Mouse (Mus musculus): Measurements from ENCODE around the gene Sema4a. TPM values are rescaled to one million over a fixed set of nuclear protein-coding genes. Genes with fewer than 3 reads are reported as not detected.
A peak's percentile ranks its signal among the peaks of the same experiment; 100 is the strongest.

Gene Sema4a
- polyA plus RNA-seq, 1 experiment = 54.3 TPM

DNA sequence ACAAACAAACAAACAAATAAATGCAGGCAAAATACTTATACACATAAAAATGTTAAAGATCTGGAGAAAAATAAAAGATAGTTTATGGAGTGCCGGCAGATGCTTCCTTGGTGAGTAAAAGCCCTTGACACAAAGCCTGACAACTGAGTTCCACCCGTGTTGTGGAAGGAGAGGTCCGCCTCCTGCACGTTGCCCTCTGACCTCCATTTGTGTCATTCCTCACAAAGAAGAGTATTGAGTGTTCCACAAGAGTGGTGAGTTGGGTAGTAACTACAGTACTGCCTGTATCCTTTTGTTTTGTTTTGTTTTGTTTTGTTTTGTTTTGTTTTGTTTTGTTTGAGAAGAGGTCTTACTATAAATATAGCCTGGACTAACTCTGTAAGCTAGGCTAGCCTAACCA, 38.6 kb upstream of the Sema4a start:
- H3K27ac ChIP-seq (ENCODE audit: insufficient read depth, low read length) = no peak overlapping the region
- no peak overlapping the region for H3K4me3 ChIP-seq (ENCODE audit: extremely low read depth, insufficient read depth, insufficient read length)
- TF ChIP-seq CTCF (IDR thresholded peaks at IDR 0.05; ENCODE audit: extremely low read depth, insufficient read depth, insufficient read length, insufficient replicate concordance) (no peak), POLR2A (IDR thresholded peaks at IDR 0.05; ENCODE audit: low read depth, low read length) (no peak)
- 93% methylated on average over 4 of the region's 4 CpGs for WGBS
- H3K4me1 ChIP-seq (ENCODE audit: control insufficient read depth, insufficient read depth, insufficient read length) = peaks cover 20% of the 10 kb centered on the region
- H3K27me3 ChIP-seq (ENCODE audit: control insufficient read depth, insufficient read depth, low read length) = peaks cover 6% of the 10 kb centered on the region; the same call in 1 of the 2 replicates
- no peak for DNase-seq (ENCODE audit: low read depth in 1 of 2, low spot score in 2 of 2)
- no peaks in the 10 kb centered on the region for H3K36me3 ChIP-seq (ENCODE audit: control insufficient read depth, insufficient read depth, low read length)

DNA sequence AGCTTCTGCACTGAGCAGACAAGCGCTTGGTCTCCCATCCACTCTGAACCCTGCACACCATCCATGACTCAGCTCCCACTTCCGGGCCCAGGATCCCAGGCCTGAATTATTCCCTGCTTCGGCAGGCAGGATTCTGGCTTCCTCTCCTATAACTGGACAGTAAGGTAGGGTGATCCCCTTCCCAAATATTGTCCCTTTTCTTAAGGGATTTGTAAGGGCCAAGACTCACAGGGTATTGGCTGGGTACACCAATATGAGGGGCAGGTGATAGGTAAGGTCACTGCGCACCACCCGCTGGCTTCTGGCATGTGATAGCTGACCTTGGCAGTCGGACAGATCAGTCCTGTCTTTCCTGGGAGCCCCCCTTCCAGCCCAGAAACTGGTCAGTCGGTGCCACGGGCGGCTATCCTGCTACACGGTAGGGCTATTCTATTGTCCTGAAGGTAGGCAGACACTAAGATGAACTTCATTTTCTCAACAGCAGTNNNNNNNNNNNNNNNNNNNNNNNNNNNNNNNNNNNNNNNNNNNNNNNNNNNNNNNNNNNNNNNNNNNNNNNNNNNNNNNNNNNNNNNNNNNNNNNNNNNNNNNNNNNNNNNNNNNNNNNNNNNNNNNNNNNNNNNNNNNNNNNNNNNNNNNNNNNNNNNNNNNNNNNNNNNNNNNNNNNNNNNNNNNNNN, 34.9 kb upstream of the Sema4a start:
- 86% methylated on average over 10 of the region's 10 CpGs for WGBS
- TF ChIP-seq POLR2A (IDR thresholded peaks at IDR 0.05; ENCODE audit: low read depth, low read length) = no peak
- no peak for TF ChIP-seq CTCF (IDR thresholded peaks at IDR 0.05; ENCODE audit: extremely low read depth, insufficient read depth, insufficient read length, insufficient replicate concordance)
- no peak overlapping the region for H3K4me3 ChIP-seq (ENCODE audit: extremely low read depth, insufficient read depth, insufficient read length)

GRCm38 (mm10) chr3:88494836-88495628, 34.0 kb upstream of the Sema4a start:
- WGBS = 31% methylated on average over 9 of the region's 9 CpGs
- Histone ChIP-seq H3K4me3 (ENCODE audit: extremely low read depth, insufficient read depth, insufficient read length) (no peak overlapping the region), H3K27me3 (ENCODE audit: control insufficient read depth, insufficient read depth, low read length) (no peaks in the 10 kb centered on the region), H3K36me3 (ENCODE audit: control insufficient read depth, insufficient read depth, low read length) (no peaks in the 10 kb centered on the region), H3K27ac (ENCODE audit: insufficient read depth, low read length) (peak overlapping the region; percentile 30; the same call in 1 of the 2 replicates), H3K4me1 (ENCODE audit: control insufficient read depth, insufficient read depth, insufficient read length) (peaks cover 20% of the 10 kb centered on the region)
- no peak for DNase-seq (ENCODE audit: low read depth in 1 of 2, low spot score in 2 of 2)
- TF ChIP-seq CTCF (IDR thresholded peaks at IDR 0.05; ENCODE audit: extremely low read depth, insufficient read depth, insufficient read length, insufficient replicate concordance) (no peak), POLR2A (IDR thresholded peaks at IDR 0.05; ENCODE audit: low read depth, low read length) (no peak)

More for the DNA sequence above, 34.9 kb upstream of the Sema4a start:
- H3K36me3 ChIP-seq (ENCODE audit: control insufficient read depth, insufficient read depth, low read length) = no peaks in the 10 kb centered on the region
- H3K27me3 ChIP-seq (ENCODE audit: control insufficient read depth, insufficient read depth, low read length) = no peaks in the 10 kb centered on the region
- H3K4me1 ChIP-seq (ENCODE audit: control insufficient read depth, insufficient read depth, insufficient read length) = peaks cover 20% of the 10 kb centered on the region
- DNase-seq (ENCODE audit: low read depth in 1 of 2, low spot score in 2 of 2) = no peak
- no peak overlapping the region for H3K27ac ChIP-seq (ENCODE audit: insufficient read depth, low read length)

DNA sequence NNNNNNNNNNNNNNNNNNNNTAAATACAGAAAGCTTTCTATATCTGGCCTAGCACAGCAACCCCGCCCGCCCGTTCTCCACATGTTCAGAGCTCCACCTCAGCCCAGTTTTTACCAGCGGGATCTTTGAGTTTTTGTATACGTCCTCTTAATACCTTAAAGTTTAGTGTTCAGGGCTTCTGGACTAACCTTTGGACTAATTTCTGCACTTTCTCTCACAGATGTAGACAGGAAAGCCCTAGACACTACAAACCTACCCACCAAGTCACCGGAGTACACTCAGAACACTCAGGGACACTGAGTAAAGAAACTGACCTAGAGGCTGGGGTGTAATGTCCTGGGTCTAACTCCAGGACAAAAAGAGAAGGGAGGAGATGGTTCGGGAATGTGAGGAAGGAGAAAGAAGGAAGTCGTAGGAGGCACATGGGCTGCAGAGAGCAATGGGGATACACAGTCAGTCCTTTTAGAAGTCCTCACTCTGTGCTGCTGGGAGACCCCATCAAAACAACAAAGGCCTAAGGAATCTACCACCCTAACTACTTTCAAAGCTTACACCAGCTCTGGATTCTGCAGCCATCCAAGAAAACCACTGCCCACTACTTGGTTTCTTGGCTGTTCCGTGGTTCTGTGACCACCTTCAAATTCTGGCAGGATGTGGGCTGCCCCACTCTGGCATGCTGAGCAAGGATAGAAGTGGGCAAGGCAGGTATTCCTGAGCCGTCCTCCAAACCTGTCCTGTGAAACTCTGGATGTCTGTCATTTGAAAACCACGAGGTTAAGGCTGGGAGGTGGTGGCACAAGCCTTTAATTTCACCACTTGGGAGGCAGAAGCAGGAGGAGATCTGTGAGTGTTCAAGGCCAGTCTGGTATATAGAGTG, 33.0 kb upstream of the Sema4a start:
- Histone ChIP-seq H3K4me3 (ENCODE audit: extremely low read depth, insufficient read depth, insufficient read length) (no peak overlapping the region), H3K27me3 (ENCODE audit: control insufficient read depth, insufficient read depth, low read length) (no peaks in the 10 kb centered on the region), H3K36me3 (ENCODE audit: control insufficient read depth, insufficient read depth, low read length) (no peaks in the 10 kb centered on the region), H3K4me1 (ENCODE audit: control insufficient read depth, insufficient read depth, insufficient read length) (peaks cover 20% of the 10 kb centered on the region), H3K27ac (ENCODE audit: insufficient read depth, low read length) (no peak overlapping the region; the same call in 1 of the 2 replicates)
- TF ChIP-seq CTCF (IDR thresholded peaks at IDR 0.05; ENCODE audit: extremely low read depth, insufficient read depth, insufficient read length, insufficient replicate concordance) (no peak), POLR2A (IDR thresholded peaks at IDR 0.05; ENCODE audit: low read depth, low read length) (no peak)
- whole genome bisulfite sequencing = 75% methylated on average over 11 of the region's 11 CpGs
- DNase-seq (ENCODE audit: low read depth in 1 of 2, low spot score in 2 of 2) = no peak

- WGBS = 100% methylated on average over 1 of the region's 1 CpGs
- Histone ChIP-seq H3K4me1 (ENCODE audit: control insufficient read depth, insufficient read depth, insufficient read length) (peaks cover 8% of the 10 kb centered on the region), H3K27me3 (ENCODE audit: control insufficient read depth, insufficient read depth, low read length) (peaks cover 4% of the 10 kb centered on the region; the same call in 1 of the 2 replicates), H3K4me3 (ENCODE audit: extremely low read depth, insufficient read depth, insufficient read length) (no peak overlapping the region), H3K27ac (ENCODE audit: insufficient read depth, low read length) (no peak overlapping the region), H3K36me3 (ENCODE audit: control insufficient read depth, insufficient read depth, low read length) (no peaks in the 10 kb centered on the region)
- no peak for DNase-seq (ENCODE audit: low read depth in 1 of 2, low spot score in 2 of 2)
- TF ChIP-seq CTCF (IDR thresholded peaks at IDR 0.05; ENCODE audit: extremely low read depth, insufficient read depth, insufficient read length, insufficient replicate concordance) (no peak), POLR2A (IDR thresholded peaks at IDR 0.05; ENCODE audit: low read depth, low read length) (no peak)
These were observed 26.4 kb upstream of the Sema4a start for GRCm38 (mm10) chr3:88487396-88487795.

- 98% methylated on average over 4 of the region's 4 CpGs for WGBS
- TF ChIP-seq POLR2A (IDR thresholded peaks at IDR 0.05; ENCODE audit: low read depth, low read length) = no peak
- TF ChIP-seq CTCF (IDR thresholded peaks at IDR 0.05; ENCODE audit: extremely low read depth, insufficient read depth, insufficient read length, insufficient replicate concordance) = no peak
- DNase-seq (ENCODE audit: low read depth in 1 of 2, low spot score in 2 of 2) = no peak
- peaks cover 4% of the 10 kb centered on the region; the same call in 1 of the 2 replicates for H3K27me3 ChIP-seq (ENCODE audit: control insufficient read depth, insufficient read depth, low read length)
- peaks cover 6% of the 10 kb centered on the region for H3K4me1 ChIP-seq (ENCODE audit: control insufficient read depth, insufficient read depth, insufficient read length)
- no peak overlapping the region for H3K27ac ChIP-seq (ENCODE audit: insufficient read depth, low read length)
- no peak overlapping the region for H3K4me3 ChIP-seq (ENCODE audit: extremely low read depth, insufficient read depth, insufficient read length)
- no peaks in the 10 kb centered on the region for H3K36me3 ChIP-seq (ENCODE audit: control insufficient read depth, insufficient read depth, low read length)
These were observed 25.9 kb upstream of the Sema4a start for GRCm38 (mm10) chr3:88486887-88487286.
